Mouse (Mus musculus) intestine, embryonic 16.5 days (tissue): Measurements from ENCODE around the gene Emcn. TPM values are rescaled to one million over a fixed set of nuclear protein-coding genes. Genes with fewer than 3 reads are reported as not detected.

Source experiments
- ATAC-seq: fragments of 200-750 bp; cut with Nextera tagmentation; 2 replicates; pipeline ENCODE4 v1.8.0; 2017; ENCODE audit warnings: moderate TSS enrichment, moderate library complexity
- H3K27ac ChIP-seq: fragments of 300-500 bp; sonication (generic); 2 replicates; pipeline ENCODE4 v1.5.1; 2014; ENCODE audit warnings: mild to moderate bottlenecking, low read length
- H3K27me3 ChIP-seq: fragments of 300-500 bp; sonication (generic); replicated peaks from 2 replicates; pipeline ENCODE4 v1.6.1; 2014; ENCODE audit warnings: low read length, control low read depth, mixed read lengths; ENCODE audit not compliant: control insufficient read depth, insufficient read depth
- H3K36me3 ChIP-seq: fragments of 300-500 bp; sonication (generic); 2 replicates; pipeline ENCODE4 v1.6.1; 2014; ENCODE audit warnings: low read length, control low read depth; ENCODE audit not compliant: control insufficient read depth, insufficient read depth
- H3K4me1 ChIP-seq: fragments of 300-500 bp; sonication (generic); 2 replicates; pipeline ENCODE4 v1.6.1; 2014; ENCODE audit warnings: low read length, control low read depth, mixed read lengths; ENCODE audit not compliant: control insufficient read depth, insufficient read depth
- H3K4me2 ChIP-seq: fragments of 300-500 bp; sonication (generic); 2 replicates; pipeline ENCODE4 v1.6.1; 2014; ENCODE audit warnings: low read depth, low read length, control low read depth
- H3K4me3 ChIP-seq: fragments of 300-500 bp; sonication (generic); 2 replicates; pipeline ENCODE4 v1.5.1; 2014; ENCODE audit warnings: mild to moderate bottlenecking, low read length
- H3K9ac ChIP-seq: fragments of 300-500 bp; sonication (generic); 2 replicates; pipeline ENCODE4 v1.6.1; 2014; ENCODE audit warnings: low read depth, low read length
- H3K9me3 ChIP-seq: fragments of 300-500 bp; sonication (generic); 2 replicates; pipeline ENCODE4 v1.6.1; 2016; ENCODE audit warnings: low read length, control low read depth; ENCODE audit not compliant: control insufficient read depth
- WGBS: fragments of 180-500 bp; shearing (Covaris S2); extraction: QIAGEN DNeasy Blood & Tissue Kit; methylation state at CpG from one replicate; pipeline ENCODE4 v1.1.7; 2014; 5-methylcytosine and 5-hydroxymethylcytosine counted together
- polyA plus RNA-seq: library from polyadenylated mRNA; unstranded; fragments of >200 nt; fragmentation: Nextera tagmentation; extraction: Ambion mirVana; gene quantifications from 2 replicates; pipeline ENCODE4 v1.2.1, GENCODE M21; 2015

The Emcn gene
- polyA plus RNA-seq, 1 experiment from 2014 or later, result 20.3 TPM

GRCm38 (mm10) chr3:137319950-137320349 is 20.9 kb upstream of the Emcn start:
- ATAC-seq, result no peak
- H3K36me3 ChIP-seq, result no peaks in the 10 kb centered on the region
- 52% methylated on average over 1 of the region's 1 CpGs for WGBS
- no peak overlapping the region for H3K4me3 ChIP-seq
- no peaks in the 10 kb centered on the region for H3K9me3 ChIP-seq
- no peaks in the 10 kb centered on the region for H3K27me3 ChIP-seq
- no peaks in the 10 kb centered on the region for H3K4me1 ChIP-seq
- H3K9ac ChIP-seq, result no peak overlapping the region
- H3K27ac ChIP-seq, result no peak overlapping the region
- no peak overlapping the region for H3K4me2 ChIP-seq

GRCm38 (mm10) chr3:137322304-137322703 is 18.6 kb upstream of the Emcn start:
- H3K4me3 ChIP-seq, result no peak overlapping the region
- 60% methylated on average over 12 of the region's 12 CpGs for WGBS
- ATAC-seq, result no peak
- no peak overlapping the region for H3K9ac ChIP-seq
- H3K27me3 ChIP-seq, result no peaks in the 10 kb centered on the region
- H3K27ac ChIP-seq, result no peak overlapping the region
- H3K4me1 ChIP-seq, result no peaks in the 10 kb centered on the region
- no peaks in the 10 kb centered on the region for H3K36me3 ChIP-seq
- H3K9me3 ChIP-seq, result no peaks in the 10 kb centered on the region
- no peak overlapping the region for H3K4me2 ChIP-seq

GRCm38 (mm10) chr3:137329898-137330297 is 11.0 kb upstream of the Emcn start:
- ATAC-seq, result no peak
- no peak overlapping the region for H3K4me2 ChIP-seq
- H3K27me3 ChIP-seq, result no peaks in the 10 kb centered on the region
- H3K9me3 ChIP-seq, result no peaks in the 10 kb centered on the region
- H3K4me3 ChIP-seq, result no peak overlapping the region
- no peak overlapping the region for H3K27ac ChIP-seq
- no peak overlapping the region for H3K9ac ChIP-seq
- no peaks in the 10 kb centered on the region for H3K4me1 ChIP-seq
- no peaks in the 10 kb centered on the region for H3K36me3 ChIP-seq
- WGBS, result 76% methylated on average over 9 of the region's 9 CpGs

- 59% methylated on average over 4 of the region's 4 CpGs for WGBS
- Histone ChIP-seq H3K4me1 (no peaks in the 10 kb centered on the region), H3K4me2 (no peak overlapping the region), H3K9ac (no peak overlapping the region), H3K4me3 (no peak overlapping the region), H3K27me3 (no peaks in the 10 kb centered on the region), H3K36me3 (no peaks in the 10 kb centered on the region), H3K9me3 (no peaks in the 10 kb centered on the region), H3K27ac (no peak overlapping the region)
- ATAC-seq, result no peak
Observed at GRCm38 (mm10) chr3:137330950-137331349, 9.9 kb upstream of the Emcn start.

- WGBS, result 75% methylated on average over 4 of the region's 4 CpGs
Observed at GRCm38 (mm10) chr3:137332531-137332930, 8.3 kb upstream of the Emcn start.

GRCm38 (mm10) chr3:137335957-137336356 is 4.9 kb upstream of the Emcn start:
- ATAC-seq, result no peak
- Histone ChIP-seq H3K4me2 (no peak overlapping the region), H3K4me1 (no peaks in the 10 kb centered on the region), H3K36me3 (no peaks in the 10 kb centered on the region), H3K9ac (no peak overlapping the region), H3K4me3 (no peak overlapping the region), H3K27ac (no peak overlapping the region), H3K9me3 (no peaks in the 10 kb centered on the region), H3K27me3 (no peaks in the 10 kb centered on the region)
- 90% methylated on average over 4 of the region's 4 CpGs for WGBS

More at GRCm38 (mm10) chr3:137332531-137332930, 8.3 kb upstream of the Emcn start:
- Histone ChIP-seq H3K36me3 (no peaks in the 10 kb centered on the region), H3K4me3 (no peak overlapping the region), H3K4me2 (no peak overlapping the region), H3K4me1 (no peaks in the 10 kb centered on the region), H3K27ac (no peak overlapping the region), H3K9ac (no peak overlapping the region), H3K9me3 (no peaks in the 10 kb centered on the region), H3K27me3 (no peaks in the 10 kb centered on the region)
- ATAC-seq, result no peak

GRCm38 (mm10) chr3:137343446-137343845 is 2.6 kb downstream of the Emcn start:
- H3K27me3 ChIP-seq, result no peaks in the 10 kb centered on the region
- H3K9ac ChIP-seq, result no peak overlapping the region
- H3K4me3 ChIP-seq, result no peak overlapping the region
- no peaks in the 10 kb centered on the region for H3K4me1 ChIP-seq
- no peak for ATAC-seq
- WGBS, result 60% methylated on average over 4 of the region's 5 CpGs
- no peaks in the 10 kb centered on the region for H3K36me3 ChIP-seq
- no peaks in the 10 kb centered on the region for H3K9me3 ChIP-seq
- no peak overlapping the region for H3K4me2 ChIP-seq
- H3K27ac ChIP-seq, result no peak overlapping the region

GRCm38 (mm10) chr3:137351882-137352281 is 11.0 kb downstream of the Emcn start:
- no peaks in the 10 kb centered on the region for H3K36me3 ChIP-seq
- WGBS, result 79% methylated on average over 5 of the region's 5 CpGs
- H3K4me2 ChIP-seq, result no peak overlapping the region
- H3K27ac ChIP-seq, result no peak overlapping the region
- no peak overlapping the region for H3K9ac ChIP-seq
- no peaks in the 10 kb centered on the region for H3K4me1 ChIP-seq
- ATAC-seq, result no peak
- no peaks in the 10 kb centered on the region for H3K27me3 ChIP-seq
- no peaks in the 10 kb centered on the region for H3K9me3 ChIP-seq
- H3K4me3 ChIP-seq, result no peak overlapping the region

- no peaks in the 10 kb centered on the region for H3K27me3 ChIP-seq
- no peaks in the 10 kb centered on the region for H3K4me1 ChIP-seq
- no peak overlapping the region for H3K4me3 ChIP-seq
- ATAC-seq, result no peak
- no peak overlapping the region for H3K27ac ChIP-seq
- H3K4me2 ChIP-seq, result no peak overlapping the region
- no peaks in the 10 kb centered on the region for H3K9me3 ChIP-seq
- 82% methylated on average over 4 of the region's 4 CpGs for WGBS
- no peak overlapping the region for H3K9ac ChIP-seq
- H3K36me3 ChIP-seq, result no peaks in the 10 kb centered on the region
Observed at GRCm38 (mm10) chr3:137356697-137357096, 15.8 kb downstream of the Emcn start.

- no peaks in the 10 kb centered on the region for H3K9me3 ChIP-seq
- H3K9ac ChIP-seq, result no peak overlapping the region
- 84% methylated on average over 6 of the region's 6 CpGs for WGBS
- H3K4me3 ChIP-seq, result no peak overlapping the region
- H3K4me2 ChIP-seq, result no peak overlapping the region
- H3K36me3 ChIP-seq, result no peaks in the 10 kb centered on the region
- H3K4me1 ChIP-seq, result no peaks in the 10 kb centered on the region
- H3K27ac ChIP-seq, result no peak overlapping the region
- H3K27me3 ChIP-seq, result no peaks in the 10 kb centered on the region
- no peak for ATAC-seq
Observed at GRCm38 (mm10) chr3:137367123-137367825, 26.4 kb downstream of the Emcn start.
